Mouse (Mus musculus): Measurements from ENCODE around the gene Armcx2.
"Not testable (repeated sequence)": the region's sequence is repeated elsewhere in the genome, so short reads cannot be mapped to it uniquely, and the experiment has no call there.

Gene Armcx2

GRCm38 (mm10) chrX:134808755-134809224 lies at the start of gene Armcx2:
Gene Armcx2, minus strand, starts transcription at chrX:134809221.
- DNase-seq, result peak; percentile 61

- DNase-seq, result no peak
Measured at GRCm38 (mm10) chrX:134849662-134850061, 40.6 kb upstream of the Armcx2 start.

GRCm38 (mm10) chrX:134844424-134844823 lies 35.4 kb upstream of the Armcx2 start:
- DNase-seq, result no peak

GRCm38 (mm10) chrX:134830508-134830907 lies 21.5 kb upstream of the Armcx2 start:
- no peak for DNase-seq

- peak; percentile 26 for DNase-seq
Measured at GRCm38 (mm10) chrX:134807833-134808754, 927 bp downstream of the Armcx2 start.

- DNase-seq, result no peak
Measured at GRCm38 (mm10) chrX:134787728-134788127, 21.3 kb downstream of the Armcx2 start.

GRCm38 (mm10) chrX:134763428-134764198 lies 45.4 kb downstream of the Armcx2 start:
- DNase-seq, result not testable (repeated sequence)

- DNase-seq, result no peak
Measured at GRCm38 (mm10) chrX:134757293-134757995, 51.6 kb downstream of the Armcx2 start.

- peak; percentile 76 for DNase-seq
Measured at GRCm38 (mm10) chrX:134756434-134757292, 52.4 kb downstream of the Armcx2 start, which contains the start of gene Armcx3. Gene Armcx3, plus strand, starts transcription at chrX:134756595.

All from layer of hippocampus, adult 9-11 months (tissue).